Comparison of ENCODE assay signal across 8 mouse cellular contexts in the genomic region with DNA sequence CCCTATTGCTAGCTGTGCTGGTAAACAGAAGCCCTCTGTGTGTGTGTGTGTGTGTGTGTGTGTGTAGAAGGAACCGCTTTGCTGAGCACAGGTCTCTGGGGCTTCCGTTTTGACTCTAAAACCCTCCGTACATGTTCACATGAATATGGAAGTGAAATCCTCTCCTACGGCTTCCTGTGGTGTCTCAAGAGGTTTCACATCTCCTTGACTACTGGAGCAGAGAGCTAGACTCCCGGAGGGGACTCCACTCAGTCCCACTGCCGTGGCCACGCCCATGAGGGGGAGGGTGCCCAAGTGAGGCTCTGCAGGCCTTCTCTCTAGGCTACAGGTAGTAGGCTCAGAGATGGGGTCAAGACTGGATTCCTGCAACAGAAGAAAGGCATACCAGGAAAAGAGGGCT. TPM values are rescaled to one million over a fixed set of nuclear protein-coding genes. Genes with fewer than 3 reads are reported as not detected.
DNase-seq lines count a peak whose midpoint lies in the region.

Gene H2-DMb2 (plus strand): TSS at position 275 of the 400 bp plus-strand sequence.

- H3K4me1 ChIP-seq in forebrain, embryonic 10.5 days, result peaks cover 23% of the 10 kb centered on the region

- H3K27ac ChIP-seq in forebrain, embryonic 10.5 days, result no peak within 1 kb of the TSS

- peaks cover 47% of the 10 kb centered on the region for H3K27me3 ChIP-seq in forebrain, embryonic 10.5 days (ENCODE audit: poor library complexity, severe bottlenecking)

- intact Hi-C loops in gastrocnemius, postnatal 14 days (cut with DNase I; ENCODE audit: low total_unique reads), result no loop called here

- DNase-seq in layer of hippocampus, adult 11-12 months (ENCODE audit: low spot score), result peak; percentile 69
- no peak for DNase-seq in layer of hippocampus, postnatal 36 days
- DNase-seq in gastrocnemius, postnatal 14 days, result peak; percentile 63
- no peak for DNase-seq in large intestine, adult 2 months (ENCODE audit: low read depth, low spot score)
- peak; percentile 23 for DNase-seq in retina, embryonic 14.5 days (ENCODE audit: low spot score)
- DNase-seq in cerebellum, adult 11 months, result no peak
- no peak for DNase-seq in forebrain, embryonic 10.5 days (ENCODE audit: extremely low spot score, low spot score)
- DNase-seq in right cerebral cortex, postnatal 4 days, result no peak

- H3K4me3 ChIP-seq in forebrain, embryonic 10.5 days, result no peak within 1 kb of the TSS

- WGBS in large intestine, adult 2 months, result 35% methylated on average over 7 of the region's 7 CpGs
- WGBS in forebrain, embryonic 10.5 days, result 45% methylated on average over 7 of the region's 7 CpGs

- H3K36me3 ChIP-seq in forebrain, embryonic 10.5 days (replicated peaks), result no peaks in the 10 kb centered on the region

- H3K9me3 ChIP-seq in forebrain, embryonic 10.5 days, result no peaks in the 10 kb centered on the region

RNA-seq across cellular contexts. Expression of gene H2-DMb2, which starts in this region (rescaled TPM):
- total RNA-seq in layer of hippocampus, postnatal 36 days (2021), result under 1 TPM; 0.67 to 0.96 TPM
- under 1 TPM; 0.45 to 0.47 TPM for total RNA-seq in gastrocnemius, postnatal 14 days (2021)
- 31.0 and 41.3 TPM in 2 replicates for polyA plus RNA-seq in large intestine, adult 2 months (2012; rRNA removed)
- polyA plus RNA-seq in forebrain, embryonic 10.5 days (2016; fragmentation: Nextera tagmentation; extraction: Ambion mirVana), result 0.16 and 0.26 TPM in 2 replicates

Comparison
In these comparisons a context has a peak if more than half of its experiments do, and no peak if none do; other contexts are left out.
1. RNA of gene H2-DMb2 (polyA plus RNA-seq): 31.0 to 41.3 TPM in large intestine, adult 2 months; 0.16 to 0.26 TPM in forebrain, embryonic 10.5 days; every median in the first group is over 10 times any median in the second.
2. DNase-seq: peak in layer of hippocampus, adult 11-12 months (single experiment) and retina, embryonic 14.5 days (single experiment); none in layer of hippocampus, postnatal 36 days (0 of 2), large intestine, adult 2 months (single experiment), cerebellum, adult 11 months (single experiment), forebrain, embryonic 10.5 days (single experiment) and right cerebral cortex, postnatal 4 days (single experiment).
3. Peak in DNase-seq in gastrocnemius, postnatal 14 days; RNA of the gene not detected or under 1 TPM.